Mouse (Mus musculus) adrenal gland, postnatal 25 days (tissue): ENCODE data around the gene Aatf. TPM values are rescaled to one million over a fixed set of nuclear protein-coding genes. Genes with fewer than 3 reads are reported as not detected.
A peak's percentile ranks its signal among the peaks of the same experiment; 100 is the strongest.
"Not testable (repeated sequence)": the region's sequence is repeated elsewhere in the genome, so short reads cannot be mapped to it uniquely, and the experiment has no call there.

ENCODE experiments used
- DNase-seq: peaks from one replicate; pipeline ENCODE4 v3.0.0; 2021; ENCODE audit warnings: mixed read lengths
- total RNA-seq: library from RNA; stranded (reverse); gene quantifications from 2 replicates; pipeline ENCODE4 v1.2.3, GENCODE M21; 2021

Aatf gene
- total RNA-seq, 1 experiment from 2014 or later: 24.0 TPM

- DNase-seq: no peak
Observed at GRCm38 (mm10) chr11:84442554-84443331, 70.6 kb downstream of the Aatf start.

GRCm38 (mm10) chr11:84440402-84440801, 72.9 kb downstream of the Aatf start:
- DNase-seq: no peak

- DNase-seq: no peak
Observed at GRCm38 (mm10) chr11:84434879-84435278, 78.4 kb downstream of the Aatf start.

GRCm38 (mm10) chr11:84430336-84430735, 83.0 kb downstream of the Aatf start:
- DNase-seq: no peak

GRCm38 (mm10) chr11:84429581-84429980, 83.7 kb downstream of the Aatf start:
- DNase-seq: no peak

- DNase-seq: no peak
Observed at GRCm38 (mm10) chr11:84426633-84426998, 86.7 kb downstream of the Aatf start.

GRCm38 (mm10) chr11:84425736-84426632, 87.3 kb downstream of the Aatf start:
- DNase-seq: no peak

- no peak for DNase-seq
Observed at GRCm38 (mm10) chr11:84420779-84421178, 92.5 kb downstream of the Aatf start.

- DNase-seq: no peak
Observed at GRCm38 (mm10) chr11:84413111-84413510, 100.2 kb downstream of the Aatf start.

- no peak for DNase-seq
Observed at GRCm38 (mm10) chr11:84412201-84412934, 101.0 kb downstream of the Aatf start.

- no peak for DNase-seq
Observed at GRCm38 (mm10) chr11:84411642-84412018, 101.7 kb downstream of the Aatf start.

- no peak for DNase-seq
Observed at GRCm38 (mm10) chr11:84410879-84411641, 102.3 kb downstream of the Aatf start.

GRCm38 (mm10) chr11:84410383-84410782, 102.9 kb downstream of the Aatf start:
- DNase-seq: no peak

- no peak for DNase-seq
Observed at GRCm38 (mm10) chr11:84406733-84407132, 106.6 kb downstream of the Aatf start.

- peak; percentile 10 for DNase-seq
Observed at GRCm38 (mm10) chr11:84395010-84395409, 118.3 kb downstream of the Aatf start.

GRCm38 (mm10) chr11:84393571-84393970, 119.8 kb downstream of the Aatf start:
- no peak for DNase-seq

- not testable (repeated sequence) for DNase-seq
Observed at GRCm38 (mm10) chr11:84392066-84392465, 121.3 kb downstream of the Aatf start.

GRCm38 (mm10) chr11:84391126-84391525, 122.2 kb downstream of the Aatf start:
- DNase-seq: no peak

- no peak for DNase-seq
Observed at GRCm38 (mm10) chr11:84389332-84389731, 124.0 kb downstream of the Aatf start.

GRCm38 (mm10) chr11:84383891-84384290, 129.4 kb downstream of the Aatf start:
- no peak for DNase-seq

GRCm38 (mm10) chr11:84382450-84382849, 130.9 kb downstream of the Aatf start:
- no peak for DNase-seq
